Mouse (Mus musculus): ENCODE data around the gene Shisal2b.
"Not testable (repeated sequence)": the region's sequence is repeated elsewhere in the genome, so short reads cannot be mapped to it uniquely, and the experiment has no call there.

Shisal2b gene

DNA sequence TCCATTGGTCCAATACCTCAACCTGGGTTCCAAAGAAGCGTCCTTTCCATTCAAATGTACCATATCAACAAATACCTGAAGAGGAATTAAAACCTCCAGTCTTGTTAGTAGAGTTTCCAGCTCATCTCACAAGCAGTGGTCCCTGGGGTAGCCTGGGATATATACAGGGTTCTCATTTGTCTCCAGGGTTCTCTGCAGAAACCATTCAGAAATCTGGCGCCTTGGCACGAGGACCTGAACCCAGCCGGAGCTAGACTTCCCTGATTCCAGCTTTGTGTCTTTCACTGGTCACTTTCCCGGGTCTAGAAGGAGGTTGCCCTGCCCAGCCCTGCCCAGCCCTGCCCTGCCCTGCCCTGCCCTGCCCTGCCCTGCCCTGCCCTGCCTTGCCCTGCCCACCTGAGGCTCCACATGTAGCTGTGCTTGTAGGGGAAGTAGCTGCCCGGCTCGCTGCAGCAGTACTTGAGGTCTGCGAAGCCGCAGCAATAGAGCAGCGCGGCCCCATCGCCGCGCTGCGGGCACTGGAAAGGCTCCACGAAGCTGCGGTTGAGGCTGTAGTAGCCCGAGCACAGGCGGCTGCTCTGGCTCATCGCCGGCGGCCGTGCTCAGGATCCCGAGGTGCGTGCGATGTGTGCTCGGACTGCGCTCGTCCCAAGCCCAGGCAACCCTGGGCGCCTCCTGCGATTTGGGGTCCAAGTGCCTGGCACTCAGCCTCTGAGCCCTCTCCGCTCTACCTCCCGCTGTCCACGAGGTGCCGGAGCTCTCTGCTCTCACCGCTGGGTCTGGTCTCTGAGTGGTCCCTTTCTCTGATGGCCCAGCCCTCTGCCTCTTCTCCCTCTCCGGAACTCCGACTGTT, at the start of gene Shisal2b:
Gene Shisal2b (minus strand): TSS at position 767 of the 853 bp plus-strand sequence.
- DNase-seq (ENCODE audit: extremely low spot score, low read depth, low spot score): peak; percentile 5

GRCm38 (mm10) chr13:104911626-104912025, 47.9 kb upstream of the Shisal2b start:
- not testable (repeated sequence) for DNase-seq (ENCODE audit: extremely low spot score, low read depth, low spot score)

DNA sequence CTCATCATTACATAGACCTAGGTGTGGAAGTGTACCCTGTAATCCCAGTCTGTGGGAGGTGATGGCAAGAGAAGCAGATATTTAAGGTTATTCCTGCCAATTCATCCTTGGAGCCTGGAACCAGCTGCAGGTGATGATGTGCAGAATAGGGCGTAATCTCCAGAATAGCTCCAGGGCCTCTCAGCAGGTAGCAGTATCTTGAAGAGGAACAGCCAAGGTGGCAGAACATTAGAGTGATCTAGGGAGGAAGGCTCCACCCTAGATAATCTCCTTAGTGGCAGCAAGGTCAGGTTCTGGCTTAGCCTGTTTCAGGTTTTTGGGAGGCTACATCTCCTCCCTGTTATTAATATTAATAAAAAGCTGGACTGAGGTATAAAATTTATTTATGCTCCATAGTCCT, 47.3 kb upstream of the Shisal2b start:
- DNase-seq (ENCODE audit: extremely low spot score, low read depth, low spot score): not testable (repeated sequence)

DNA sequence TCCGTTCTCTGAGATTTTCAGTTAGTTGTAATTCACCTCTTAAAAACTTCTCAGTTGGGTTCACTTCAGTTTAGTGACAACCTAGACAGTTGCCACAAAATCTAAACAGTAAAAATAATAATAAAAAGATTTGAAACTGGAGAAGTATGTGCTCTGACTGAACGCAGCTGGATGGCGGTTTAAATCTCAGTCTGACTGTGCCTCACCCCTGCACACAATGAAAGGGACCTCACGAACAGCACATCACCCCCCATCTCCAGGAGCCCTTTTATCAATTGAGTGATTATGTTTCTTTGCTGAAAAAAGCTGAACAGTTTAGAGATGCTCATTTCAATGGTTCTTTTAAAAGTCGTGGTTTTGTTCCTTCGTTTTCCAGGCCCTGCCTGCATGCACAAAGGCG, 45.0 kb upstream of the Shisal2b start:
- no peak for DNase-seq (ENCODE audit: extremely low spot score, low read depth, low spot score)

DNA sequence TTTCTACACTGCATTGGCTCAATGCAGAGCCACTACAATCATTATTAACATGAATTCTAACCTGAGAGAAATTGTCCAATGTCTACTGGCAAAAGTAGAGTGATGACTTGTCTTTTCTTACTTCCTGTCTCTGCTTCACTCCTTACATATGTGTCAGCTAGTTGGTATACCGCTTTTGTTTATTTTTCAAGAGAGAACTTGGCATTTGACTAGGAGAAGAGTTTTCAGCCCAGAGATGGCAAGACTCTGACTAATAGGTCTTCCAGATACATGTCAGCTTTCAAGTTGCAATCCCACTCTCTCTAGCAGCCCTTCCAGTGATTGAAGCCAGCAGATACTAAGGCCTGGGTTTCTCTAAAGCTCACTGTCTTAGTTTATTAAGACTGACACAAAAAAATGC, 31.1 kb upstream of the Shisal2b start:
- no peak for DNase-seq (ENCODE audit: extremely low spot score, low read depth, low spot score)

GRCm38 (mm10) chr13:104892337-104892736, 28.6 kb upstream of the Shisal2b start:
- DNase-seq (ENCODE audit: extremely low spot score, low read depth, low spot score): no peak

DNA sequence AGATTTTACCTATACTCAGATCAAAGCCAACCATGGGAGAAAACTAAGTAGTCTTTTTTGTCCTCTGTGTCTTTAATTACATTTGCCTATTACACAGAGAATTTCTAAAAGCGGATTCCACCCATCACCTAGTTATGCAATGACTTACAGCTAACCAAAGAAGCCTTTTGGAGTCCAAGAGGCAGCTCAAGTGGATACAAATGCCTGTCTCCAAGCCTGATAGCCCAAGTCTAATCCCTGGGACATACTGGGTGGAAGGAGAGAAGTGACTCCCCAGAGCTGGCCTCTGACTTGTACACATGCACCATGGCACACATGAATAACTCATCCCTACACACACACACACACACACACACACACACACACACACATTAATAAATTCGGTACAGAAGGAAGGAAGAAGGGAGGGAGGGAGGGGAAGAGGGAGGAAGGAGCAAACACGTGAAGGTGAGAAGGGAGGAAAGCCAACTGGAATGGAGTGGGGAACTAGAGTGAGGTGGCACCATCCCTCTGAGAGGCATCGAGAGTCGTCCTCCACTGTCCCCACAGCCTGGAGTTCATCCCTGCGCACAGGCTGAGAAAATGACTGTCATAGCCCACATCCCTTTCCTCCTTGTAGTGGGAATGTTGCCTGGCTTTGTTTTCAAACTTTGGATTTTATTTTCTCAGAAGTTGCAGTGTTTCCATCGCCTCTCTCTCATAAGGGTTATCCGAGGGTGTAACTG, 22.8 kb upstream of the Shisal2b start:
- no peak for DNase-seq (ENCODE audit: extremely low spot score, low read depth, low spot score)

DNA sequence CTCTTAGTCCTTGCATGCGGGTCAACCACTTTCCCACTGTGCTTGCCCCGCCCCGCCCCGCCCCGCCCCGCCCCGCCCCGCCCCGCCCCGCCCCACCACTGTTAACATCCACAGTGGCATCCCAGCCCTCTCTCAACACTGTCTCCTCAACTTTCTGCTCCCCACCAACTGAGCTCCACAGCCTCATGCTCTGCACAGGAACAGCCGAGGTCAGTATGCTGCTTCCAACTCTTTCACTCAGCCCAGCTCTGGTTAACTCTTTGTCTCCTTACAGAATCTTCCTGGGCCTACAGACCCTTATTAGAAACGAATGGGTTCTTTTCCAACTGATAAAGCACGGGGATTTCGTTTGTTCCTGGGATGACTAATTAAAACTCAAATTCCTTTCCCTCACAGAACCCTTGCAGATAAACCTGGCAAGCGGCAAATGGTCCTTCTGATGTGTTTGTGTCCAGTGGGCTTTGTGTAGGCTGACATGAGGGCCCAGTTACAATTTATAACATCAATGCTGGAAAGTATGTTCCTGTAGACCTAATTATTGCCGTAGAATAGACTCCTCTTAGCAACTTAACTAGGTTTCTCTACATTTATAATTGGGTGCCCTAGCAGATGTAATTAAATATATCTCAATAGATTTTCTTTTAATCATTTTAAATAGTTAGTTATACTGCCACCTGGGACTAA, 20.0 kb upstream of the Shisal2b start:
- no peak for DNase-seq (ENCODE audit: extremely low spot score, low read depth, low spot score)

- no peak for DNase-seq (ENCODE audit: extremely low spot score, low read depth, low spot score)
Measured at GRCm38 (mm10) chr13:104878508-104878907, 14.8 kb upstream of the Shisal2b start.

- DNase-seq (ENCODE audit: extremely low spot score, low read depth, low spot score): no peak
Measured at GRCm38 (mm10) chr13:104869907-104870306, 6.2 kb upstream of the Shisal2b start.

DNA sequence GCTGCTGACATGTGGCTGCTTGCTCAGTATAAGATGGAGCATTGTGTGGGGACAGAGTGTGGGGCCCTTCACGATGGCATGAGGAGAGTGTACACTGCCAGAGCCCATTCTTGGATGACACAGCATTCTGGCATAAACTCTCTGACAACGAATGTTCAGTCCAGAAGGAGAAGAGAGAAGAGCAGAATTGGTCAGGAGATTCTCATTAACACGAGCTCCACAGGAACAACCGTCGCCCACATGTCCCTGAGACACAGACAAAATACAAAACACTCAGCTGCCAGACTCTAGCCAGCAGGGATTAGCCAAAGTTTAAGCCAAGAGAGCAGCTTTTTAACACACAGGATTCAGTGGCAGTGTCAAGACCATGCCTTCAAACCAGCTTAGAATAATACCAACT, 3.0 kb upstream of the Shisal2b start:
- DNase-seq (ENCODE audit: extremely low spot score, low read depth, low spot score): no peak

DNA sequence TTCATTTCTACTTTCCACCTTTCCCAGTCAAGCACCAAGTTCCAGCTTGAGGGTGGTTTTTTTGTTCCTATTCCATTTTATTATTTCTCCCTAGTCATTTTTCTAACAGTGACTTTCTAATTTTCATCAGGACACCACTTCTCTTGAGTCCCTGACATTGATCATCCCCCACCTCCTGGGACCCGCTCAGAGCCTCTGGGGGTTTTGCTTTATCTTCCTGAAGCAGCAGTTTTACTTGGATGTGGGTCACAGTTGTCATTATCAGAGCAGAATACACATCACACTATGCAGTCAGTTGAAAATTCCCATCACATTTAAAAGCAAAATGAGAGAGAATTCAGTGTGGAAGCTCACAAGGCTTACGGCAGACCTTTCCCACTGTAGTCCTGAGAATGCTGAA, 10.0 kb downstream of the Shisal2b start:
- DNase-seq (ENCODE audit: extremely low spot score, low read depth, low spot score): no peak

- no peak for DNase-seq (ENCODE audit: extremely low spot score, low read depth, low spot score)
Measured at GRCm38 (mm10) chr13:104843295-104844089, 20.2 kb downstream of the Shisal2b start.

- no peak for DNase-seq (ENCODE audit: extremely low spot score, low read depth, low spot score)
Measured at GRCm38 (mm10) chr13:104841937-104842336, 21.8 kb downstream of the Shisal2b start.

DNA sequence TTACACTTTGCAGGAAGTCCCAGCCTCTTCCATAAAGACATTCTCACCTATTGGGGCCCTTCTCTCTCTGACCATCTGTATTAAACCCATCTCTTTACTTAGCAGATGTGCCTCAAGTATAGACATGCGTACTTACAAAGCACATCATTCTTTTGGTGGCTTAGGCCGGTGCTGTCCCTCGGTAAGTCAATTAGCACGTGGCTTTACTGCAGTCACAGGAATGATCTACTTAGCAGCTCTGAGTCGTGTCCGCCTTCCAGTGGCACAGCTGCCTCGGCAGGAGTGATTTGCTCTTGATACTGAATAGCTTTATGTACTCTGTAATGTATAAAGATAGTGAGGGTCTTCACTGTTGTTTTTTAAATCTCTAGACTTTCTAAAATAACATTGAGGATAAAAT, 26.1 kb downstream of the Shisal2b start:
- no peak for DNase-seq (ENCODE audit: extremely low spot score, low read depth, low spot score)

DNA sequence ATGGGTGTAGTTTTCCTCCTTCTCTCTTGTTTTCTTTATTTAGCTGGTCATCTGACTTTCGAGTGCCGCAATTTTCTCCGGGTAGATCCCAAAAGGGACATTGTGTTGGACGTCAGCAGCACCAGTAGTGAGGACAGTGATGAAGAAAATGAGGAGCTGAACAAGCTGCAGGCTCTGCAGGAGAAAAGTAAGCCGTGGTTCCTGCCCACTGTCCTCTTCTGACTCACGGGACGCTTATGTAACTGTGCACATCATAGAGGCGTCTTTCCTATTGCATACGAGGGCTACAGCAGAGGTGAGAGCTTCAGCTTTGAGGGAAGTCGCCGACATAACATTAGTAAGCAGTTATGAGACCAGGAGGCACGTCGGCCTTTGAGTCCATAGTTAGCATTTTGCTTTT, 30.9 kb downstream of the Shisal2b start:
- no peak for DNase-seq (ENCODE audit: extremely low spot score, low read depth, low spot score)

DNA sequence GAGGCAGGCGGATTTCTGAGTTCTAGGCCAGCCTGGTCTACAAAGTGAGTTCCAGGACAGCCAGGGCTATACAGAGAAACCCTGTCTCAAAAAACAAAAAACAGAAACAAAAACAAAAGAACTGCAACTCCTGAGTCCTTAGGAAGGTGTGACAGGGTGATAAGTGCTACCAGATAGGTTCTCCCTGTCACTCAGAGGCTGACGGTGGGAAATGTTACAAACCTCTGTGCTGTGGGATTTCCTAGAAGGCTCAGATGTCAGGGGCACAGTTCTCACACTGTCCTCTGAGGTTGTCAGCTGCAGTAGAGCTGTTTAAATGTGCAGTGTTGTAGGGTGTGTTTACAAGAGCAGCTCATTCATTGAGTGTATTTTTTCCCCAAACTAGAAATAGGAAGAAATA, 38.2 kb downstream of the Shisal2b start:
- no peak for DNase-seq (ENCODE audit: extremely low spot score, low read depth, low spot score)

DNA sequence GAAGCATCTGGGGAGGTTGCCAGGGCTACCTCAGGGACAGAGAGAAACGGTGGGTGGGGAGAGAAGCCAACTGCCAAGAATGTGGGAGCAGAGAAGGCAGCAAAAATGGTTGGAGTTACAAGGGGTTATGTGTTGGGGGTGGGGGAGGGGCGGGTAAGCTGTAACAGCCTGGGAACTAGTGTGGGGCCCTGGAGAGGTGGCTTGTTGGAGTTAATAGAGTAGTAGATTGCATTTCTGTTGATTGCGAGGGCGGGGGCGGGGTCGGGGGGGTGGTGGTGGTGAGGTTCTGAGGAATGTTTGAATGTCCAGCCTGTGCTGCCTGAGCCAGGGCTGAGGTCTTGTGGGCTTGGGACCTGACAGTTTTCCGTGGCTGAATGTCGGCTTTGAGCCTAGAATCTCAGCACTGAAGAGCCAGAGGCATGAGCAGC, 41.3 kb downstream of the Shisal2b start:
- DNase-seq (ENCODE audit: extremely low spot score, low read depth, low spot score): no peak

- no peak for DNase-seq (ENCODE audit: extremely low spot score, low read depth, low spot score)
Measured at GRCm38 (mm10) chr13:104821908-104822307, 41.8 kb downstream of the Shisal2b start.

DNA sequence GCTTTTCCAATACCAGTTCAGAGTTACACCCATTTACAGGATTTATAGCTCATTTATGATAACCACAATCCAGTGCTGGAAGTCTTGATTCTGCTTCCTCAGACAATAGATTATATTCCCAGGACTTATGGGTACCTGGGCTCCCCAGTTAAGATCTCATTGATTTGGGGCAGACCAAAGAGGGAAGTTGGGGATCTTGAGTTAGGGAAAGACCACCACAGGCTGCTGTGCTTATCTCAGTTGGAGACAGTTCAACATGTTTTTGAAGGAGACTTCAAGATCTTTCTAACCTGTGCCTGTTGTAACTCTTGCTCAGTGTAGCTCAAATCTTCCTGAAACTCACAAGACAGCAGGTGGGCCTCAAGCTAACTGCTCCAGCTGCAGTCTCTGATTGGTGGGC, 42.5 kb downstream of the Shisal2b start:
- DNase-seq (ENCODE audit: extremely low spot score, low read depth, low spot score): no peak

GRCm38 (mm10) chr13:104817696-104818095, 46.0 kb downstream of the Shisal2b start:
- no peak for DNase-seq (ENCODE audit: extremely low spot score, low read depth, low spot score)

All from hindlimb bud, embryonic 11.5 days (tissue).